In the genomic region with DNA sequence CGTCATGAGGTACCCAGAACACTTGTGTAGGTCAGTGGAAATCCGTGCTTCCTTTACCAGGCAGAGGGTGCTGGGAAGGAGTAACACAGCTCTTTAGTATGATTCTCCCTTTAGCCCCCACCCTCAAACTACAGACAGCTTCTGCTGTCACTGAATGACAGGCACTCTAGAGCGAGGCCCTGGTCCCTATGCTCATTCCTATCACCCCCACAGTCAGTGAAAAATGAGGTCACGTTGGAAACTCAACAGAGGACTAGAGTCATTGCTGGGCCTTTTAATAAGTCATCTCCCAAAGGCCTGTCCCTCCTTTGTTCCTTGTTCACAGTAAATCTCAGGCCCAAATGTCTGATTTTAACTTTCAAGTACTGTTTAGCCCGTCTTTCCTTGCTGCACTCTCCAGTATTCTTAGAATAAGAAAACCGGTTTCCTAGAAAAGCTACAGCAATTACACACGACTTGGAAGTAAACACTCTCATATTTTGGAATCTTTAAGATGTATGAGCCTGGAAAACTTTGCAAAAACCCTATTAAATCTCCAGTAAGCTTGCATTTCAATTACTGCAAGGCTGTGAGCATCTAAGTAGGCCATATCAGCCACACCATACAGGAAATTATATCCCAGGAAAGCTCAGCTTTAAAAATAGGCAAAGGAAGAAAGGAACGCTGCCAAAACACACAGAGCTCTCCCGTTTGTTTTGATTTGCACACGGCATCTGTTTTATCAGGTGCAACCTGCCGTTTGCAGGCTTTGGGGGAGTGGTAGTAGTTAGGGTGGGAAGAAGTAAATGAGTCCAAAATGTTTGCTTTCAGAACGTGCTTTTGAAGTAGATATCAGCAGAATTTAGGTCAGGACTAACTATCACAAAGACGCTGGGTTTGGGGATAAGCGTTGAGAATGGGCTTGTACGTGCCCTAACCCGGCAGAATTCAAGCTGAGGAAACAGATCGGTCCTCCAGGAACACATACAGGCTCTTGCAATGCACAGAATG, we compare ENCODE assay signal across 9 mouse cellular contexts. TPM values are rescaled to one million over a fixed set of nuclear protein-coding genes. Genes with fewer than 3 reads are reported as not detected.
DNase-seq lines count a peak whose midpoint lies in the region; ATAC-seq and TF ChIP-seq lines count a peak whose summit lies in the region.
"Had no signal": no experiment of that assay in that cellular context is flagged by ENCODE, and none has a peak within 500 bp of the region (broad histone marks: within the 10 kb centered on the region; RNA-seq: fewer than 3 reads in every experiment).

No protein-coding gene starts in this region.

- TF ChIP-seq CTCF in brain, embryonic 14.5 days (IDR thresholded peaks at IDR 0.05; ENCODE audit: borderline replicate concordance, extremely low read depth, insufficient read depth, insufficient read length), result no peak

- ATAC-seq in forebrain, embryonic 15.5 days (replicated peaks), result no peak
- no peak for ATAC-seq in neural tube, embryonic 15.5 days (ENCODE audit: low FRiP score)

- peaks cover 52% of the 10 kb centered on the region for H3K4me1 ChIP-seq in forebrain, embryonic 15.5 days
- H3K4me1 ChIP-seq in neural tube, embryonic 15.5 days, result peaks cover 50% of the 10 kb centered on the region

- no peak for TF ChIP-seq POLR2A in brain, embryonic 14.5 days (IDR thresholded peaks at IDR 0.05; ENCODE audit: borderline replicate concordance, extremely low read depth, insufficient read depth, insufficient read length, poor library complexity, severe bottlenecking)

- peak overlapping the region; percentile 64 for H3K27ac ChIP-seq in forebrain, embryonic 15.5 days (replicated peaks)
- peak overlapping the region; percentile 69 for H3K27ac ChIP-seq in neural tube, embryonic 15.5 days (replicated peaks)
- H3K27ac ChIP-seq: midbrain, embryonic 12.5 days had no signal

- H3K27me3 ChIP-seq in forebrain, embryonic 15.5 days, result no peaks in the 10 kb centered on the region
- no peaks in the 10 kb centered on the region for H3K27me3 ChIP-seq in neural tube, embryonic 15.5 days (replicated peaks)
- H3K27me3 ChIP-seq: midbrain, embryonic 12.5 days had no signal

- DNase-seq in embryo, embryonic 10.5 days (ENCODE audit: low spot score), result peak; percentile 39
- DNase-seq in embryo, embryonic 11 days, result no peak
- DNase-seq in brain, embryonic 14.5 days (ENCODE audit: low read depth), result peak; percentile 71
- DNase-seq in large intestine, adult 2 months (ENCODE audit: low read depth, low spot score), result peak; percentile 67
- DNase-seq in adrenal gland, postnatal 10 days, result no peak
- DNase-seq in spleen, adult 18-20 months, result no peak

- WGBS in forebrain, embryonic 15.5 days, result 44% methylated on average over 17 of the region's 17 CpGs
- WGBS in large intestine, adult 2 months, result 23% methylated on average over 17 of the region's 17 CpGs
- 62% methylated on average over 17 of the region's 17 CpGs for WGBS in neural tube, embryonic 15.5 days

- no peak overlapping the region for H3K4me3 ChIP-seq in forebrain, embryonic 15.5 days
- no peak overlapping the region for H3K4me3 ChIP-seq in neural tube, embryonic 15.5 days (replicated peaks)
- H3K4me3 ChIP-seq: midbrain, embryonic 12.5 days had no signal

- H3K9me3 ChIP-seq in forebrain, embryonic 15.5 days, result no peaks in the 10 kb centered on the region
- H3K9me3 ChIP-seq in neural tube, embryonic 15.5 days (replicated peaks), result no peaks in the 10 kb centered on the region
- H3K9me3 ChIP-seq: midbrain, embryonic 12.5 days had no signal

- H3K36me3 ChIP-seq in forebrain, embryonic 15.5 days, result no peaks in the 10 kb centered on the region
- no peaks in the 10 kb centered on the region for H3K36me3 ChIP-seq in neural tube, embryonic 15.5 days
- H3K36me3 ChIP-seq: midbrain, embryonic 12.5 days had no signal

- H3K4me2 ChIP-seq in forebrain, embryonic 15.5 days (replicated peaks), result no peak overlapping the region
- no peak overlapping the region for H3K4me2 ChIP-seq in neural tube, embryonic 15.5 days
- H3K4me2 ChIP-seq: midbrain, embryonic 12.5 days had no signal

- no peak overlapping the region for H3K9ac ChIP-seq in forebrain, embryonic 15.5 days (replicated peaks)
- no peak overlapping the region for H3K9ac ChIP-seq in neural tube, embryonic 15.5 days (replicated peaks)
- H3K9ac ChIP-seq: midbrain, embryonic 12.5 days had no signal

RNA-seq across cellular contexts. Expression of gene Jmjd1c, which starts 39.8 kb away (rescaled TPM):
- 29.1 and 42.4 TPM in 2 replicates for polyA plus RNA-seq in brain, embryonic 14.5 days (2012; rRNA removed)
- 64.1 and 65.2 TPM in 2 replicates for polyA plus RNA-seq in forebrain, embryonic 15.5 days (2015; fragmentation: Nextera tagmentation; extraction: Ambion mirVana)
- polyA plus RNA-seq in large intestine, adult 2 months (2012; rRNA removed), result 5.9 and 13.7 TPM in 2 replicates
- polyA plus RNA-seq in neural tube, embryonic 15.5 days (2015; fragmentation: Nextera tagmentation; extraction: Ambion mirVana), result 43.8 and 50.7 TPM in 2 replicates
- total RNA-seq in adrenal gland, postnatal 10 days (2021), result 10 to 100 TPM; 47.1 to 64.6 TPM

RNA-seq across cellular contexts. Expression of gene Reep3, which starts 40.6 kb away (rescaled TPM):
- polyA plus RNA-seq in brain, embryonic 14.5 days (2012; rRNA removed), result 26.5 and 34.8 TPM in 2 replicates
- polyA plus RNA-seq in forebrain, embryonic 15.5 days (2015; fragmentation: Nextera tagmentation; extraction: Ambion mirVana), result 36.6 and 37.0 TPM in 2 replicates
- 17.1 and 32.7 TPM in 2 replicates for polyA plus RNA-seq in large intestine, adult 2 months (2012; rRNA removed)
- 34.5 and 35.9 TPM in 2 replicates for polyA plus RNA-seq in neural tube, embryonic 15.5 days (2015; fragmentation: Nextera tagmentation; extraction: Ambion mirVana)
- total RNA-seq in adrenal gland, postnatal 10 days (2021), result 10 to 100 TPM; 45.8 to 46.9 TPM

Comparison
In these comparisons a context has a peak if more than half of its experiments do, and no peak if none do; other contexts are left out.
1. DNase-seq: peak in embryo, embryonic 10.5 days (single experiment), brain, embryonic 14.5 days (single experiment) and large intestine, adult 2 months (single experiment); none in embryo, embryonic 11 days (single experiment), adrenal gland, postnatal 10 days (single experiment) and spleen, adult 18-20 months (0 of 2).